Comparison of ENCODE assay signal across 8 mouse cellular contexts in genomic region chr11:30024261-30025071, GRCm38 (mm10). TPM values are rescaled to one million over a fixed set of nuclear protein-coding genes. Genes with fewer than 3 reads are reported as not detected.
A peak's percentile ranks its signal among the peaks of the same experiment; 100 is the strongest.
DNase-seq lines count a peak whose midpoint lies in the region; ATAC-seq and TF ChIP-seq lines count a peak whose summit lies in the region.

No protein-coding gene starts in this region.

- peaks cover 23% of the 10 kb centered on the region for H3K27me3 ChIP-seq in embryonic facial prominence, embryonic 15.5 days
- peaks cover 24% of the 10 kb centered on the region for H3K27me3 ChIP-seq in heart, embryonic 12.5 days (replicated peaks)
- H3K27me3 ChIP-seq in kidney, embryonic 15.5 days: peaks cover 25% of the 10 kb centered on the region
- H3K27me3 ChIP-seq in liver, adult 2 months (ENCODE audit: control insufficient read depth, insufficient read depth, low read length): peaks cover 7% of the 10 kb centered on the region; the same call in 1 of the 2 replicates
- H3K27me3 ChIP-seq in midbrain, embryonic 15.5 days (replicated peaks): no peaks in the 10 kb centered on the region

- under 1% methylated on average over 57 of the region's 57 CpGs for WGBS in embryonic facial prominence, embryonic 15.5 days
- WGBS in heart, embryonic 12.5 days: under 1% methylated on average over 57 of the region's 57 CpGs
- under 1% methylated on average over 57 of the region's 57 CpGs for WGBS in kidney, embryonic 15.5 days
- whole genome bisulfite sequencing in liver, adult 2 months: 2% methylated on average over 56 of the region's 57 CpGs
- under 1% methylated on average over 57 of the region's 57 CpGs for WGBS in midbrain, embryonic 15.5 days

- H3K4me1 ChIP-seq in embryonic facial prominence, embryonic 15.5 days: peaks cover 9% of the 10 kb centered on the region
- H3K4me1 ChIP-seq in heart, embryonic 12.5 days (replicated peaks): peaks cover 8% of the 10 kb centered on the region
- H3K4me1 ChIP-seq in kidney, embryonic 15.5 days: peaks cover 14% of the 10 kb centered on the region
- H3K4me1 ChIP-seq in liver, adult 2 months (ENCODE audit: control insufficient read depth, insufficient read depth, low read length): peaks cover 2% of the 10 kb centered on the region; the same call in 1 of the 2 replicates
- H3K4me1 ChIP-seq in midbrain, embryonic 15.5 days: peaks cover 23% of the 10 kb centered on the region

- no peaks in the 10 kb centered on the region for H3K79me2 ChIP-seq in liver, adult 2 months (ENCODE audit: control insufficient read depth, insufficient read depth, low read length)

- peak overlapping the region; percentile 57 for H3K4me3 ChIP-seq in embryonic facial prominence, embryonic 15.5 days (replicated peaks)
- H3K4me3 ChIP-seq in heart, embryonic 12.5 days: peak overlapping the region; percentile 68
- H3K4me3 ChIP-seq in kidney, embryonic 15.5 days (replicated peaks): peak overlapping the region; percentile 67
- H3K4me3 ChIP-seq in liver, adult 2 months (ENCODE audit: insufficient read depth, low read depth, low read length): peak overlapping the region; percentile 51; the same call in 1 of the 2 replicates
- H3K4me3 ChIP-seq in midbrain, embryonic 15.5 days: peak overlapping the region; percentile 82

- H3K36me3 ChIP-seq in embryonic facial prominence, embryonic 15.5 days: no peaks in the 10 kb centered on the region
- H3K36me3 ChIP-seq in heart, embryonic 12.5 days: no peaks in the 10 kb centered on the region
- H3K36me3 ChIP-seq in kidney, embryonic 15.5 days: no peaks in the 10 kb centered on the region
- no peaks in the 10 kb centered on the region for H3K36me3 ChIP-seq in liver, adult 2 months (ENCODE audit: control insufficient read depth, insufficient read depth, low read length)
- H3K36me3 ChIP-seq in midbrain, embryonic 15.5 days (replicated peaks): no peaks in the 10 kb centered on the region

- DNase-seq in urinary bladder, adult 18-20 months (ENCODE audit: low spot score in 2 of 2): peak; percentile 1 to 56
- no peak for DNase-seq in urinary bladder, postnatal 10 days (ENCODE audit: low spot score)
- peak; percentile 6 for DNase-seq in liver, adult 2 months (ENCODE audit: extremely low read depth, low read depth, low spot score)
- peak; percentile 16 for DNase-seq in testis, postnatal 14 days (ENCODE audit: low spot score)

- no peak for TF ChIP-seq POLR2A in liver, adult 2 months (IDR thresholded peaks at IDR 0.05; ENCODE audit: extremely low read depth, insufficient read depth, low read length)

- TF ChIP-seq CTCF in liver, adult 2 months (IDR thresholded peaks at IDR 0.05; ENCODE audit: low read depth, low read length): no peak

- H3K4me2 ChIP-seq in embryonic facial prominence, embryonic 15.5 days (replicated peaks): peak overlapping the region; percentile 93
- H3K4me2 ChIP-seq in heart, embryonic 12.5 days: peak overlapping the region; percentile 99
- peak overlapping the region; percentile 98 for H3K4me2 ChIP-seq in kidney, embryonic 15.5 days
- H3K4me2 ChIP-seq in midbrain, embryonic 15.5 days: peak overlapping the region; percentile 98

- 0 out of 2 replicates have a peak overlapping the region, but pooled peaks have one; percentile 23 for H3K9ac ChIP-seq in embryonic facial prominence, embryonic 15.5 days
- peak overlapping the region; percentile 71 for H3K9ac ChIP-seq in heart, embryonic 12.5 days
- peak overlapping the region; percentile 49 for H3K9ac ChIP-seq in kidney, embryonic 15.5 days
- H3K9ac ChIP-seq in liver, adult 2 months (ENCODE audit: low read depth, low read length): peak overlapping the region; percentile 42
- peak overlapping the region; percentile 82 for H3K9ac ChIP-seq in midbrain, embryonic 15.5 days

- ATAC-seq in embryonic facial prominence, embryonic 15.5 days (ENCODE audit: insufficient number of reproducible peaks, low FRiP score, low TSS enrichment, low read depth): no peak
- 0 out of 2 replicates have a peak, but pooled peaks have one; percentile 19 for ATAC-seq in heart, embryonic 12.5 days (ENCODE audit: insufficient number of reproducible peaks, low FRiP score)
- no peak for ATAC-seq in kidney, embryonic 15.5 days (replicated peaks; ENCODE audit: low FRiP score)
- ATAC-seq in midbrain, embryonic 15.5 days (replicated peaks): peak; percentile 11

- H3K27ac ChIP-seq in embryonic facial prominence, embryonic 15.5 days (replicated peaks): no peak overlapping the region
- H3K27ac ChIP-seq in heart, embryonic 12.5 days (ENCODE audit: poor library complexity, severe bottlenecking): no peak overlapping the region
- no peak overlapping the region for H3K27ac ChIP-seq in kidney, embryonic 15.5 days
- no peak overlapping the region for H3K27ac ChIP-seq in liver, adult 2 months (replicated peaks; ENCODE audit: insufficient read depth, low read depth, low read length)
- peak overlapping the region; percentile 92 for H3K27ac ChIP-seq in midbrain, embryonic 15.5 days

- H3K9me3 ChIP-seq in embryonic facial prominence, embryonic 15.5 days (replicated peaks): no peaks in the 10 kb centered on the region
- H3K9me3 ChIP-seq in heart, embryonic 12.5 days (replicated peaks): no peaks in the 10 kb centered on the region
- H3K9me3 ChIP-seq in kidney, embryonic 15.5 days (replicated peaks): no peaks in the 10 kb centered on the region
- no peaks in the 10 kb centered on the region for H3K9me3 ChIP-seq in midbrain, embryonic 15.5 days

RNA-seq across cellular contexts. Expression of gene Eml6, which starts 1.4 kb away (rescaled TPM):
- polyA plus RNA-seq in embryonic facial prominence, embryonic 15.5 days (2015; fragmentation: Nextera tagmentation; extraction: Ambion mirVana): 0.91 and 1.2 TPM in 2 replicates
- 0.76 and 1.5 TPM in 2 replicates for polyA plus RNA-seq in heart, embryonic 12.5 days (2016; fragmentation: Nextera tagmentation; extraction: Ambion mirVana)
- polyA plus RNA-seq in kidney, embryonic 15.5 days (2015; fragmentation: Nextera tagmentation; extraction: Ambion mirVana): 0.64 and 0.99 TPM in 2 replicates
- total RNA-seq in liver, adult 2 months (2014; rRNA removed): 2.3 and 2.5 TPM in 2 replicates
- 0.12 and 0.17 TPM in 2 replicates for polyA plus RNA-seq in liver, adult 2 months (2012; rRNA removed)
- polyA plus RNA-seq in midbrain, embryonic 15.5 days (2015; fragmentation: Nextera tagmentation; extraction: Ambion mirVana): 6.7 and 7.7 TPM in 2 replicates

Comparison
In these comparisons a context has a peak if more than half of its experiments do, and no peak if none do; other contexts are left out.
1. ATAC-seq: peak in heart, embryonic 12.5 days (single experiment) and midbrain, embryonic 15.5 days (single experiment); none in embryonic facial prominence, embryonic 15.5 days (single experiment) and kidney, embryonic 15.5 days (single experiment).
2. H3K9ac ChIP-seq: peak in every context shown above with its lines; median percentile 82 in midbrain, embryonic 15.5 days; 71 in heart, embryonic 12.5 days; 49 in kidney, embryonic 15.5 days; 42 in liver, adult 2 months; 23 in embryonic facial prominence, embryonic 15.5 days.
3. Peak in every context shown above with its lines, with median percentiles within 50 percentile points of each other: H3K4me2 ChIP-seq and H3K4me3 ChIP-seq.